Comparison of ENCODE assay signal across 8 mouse cellular contexts in the genomic region with DNA sequence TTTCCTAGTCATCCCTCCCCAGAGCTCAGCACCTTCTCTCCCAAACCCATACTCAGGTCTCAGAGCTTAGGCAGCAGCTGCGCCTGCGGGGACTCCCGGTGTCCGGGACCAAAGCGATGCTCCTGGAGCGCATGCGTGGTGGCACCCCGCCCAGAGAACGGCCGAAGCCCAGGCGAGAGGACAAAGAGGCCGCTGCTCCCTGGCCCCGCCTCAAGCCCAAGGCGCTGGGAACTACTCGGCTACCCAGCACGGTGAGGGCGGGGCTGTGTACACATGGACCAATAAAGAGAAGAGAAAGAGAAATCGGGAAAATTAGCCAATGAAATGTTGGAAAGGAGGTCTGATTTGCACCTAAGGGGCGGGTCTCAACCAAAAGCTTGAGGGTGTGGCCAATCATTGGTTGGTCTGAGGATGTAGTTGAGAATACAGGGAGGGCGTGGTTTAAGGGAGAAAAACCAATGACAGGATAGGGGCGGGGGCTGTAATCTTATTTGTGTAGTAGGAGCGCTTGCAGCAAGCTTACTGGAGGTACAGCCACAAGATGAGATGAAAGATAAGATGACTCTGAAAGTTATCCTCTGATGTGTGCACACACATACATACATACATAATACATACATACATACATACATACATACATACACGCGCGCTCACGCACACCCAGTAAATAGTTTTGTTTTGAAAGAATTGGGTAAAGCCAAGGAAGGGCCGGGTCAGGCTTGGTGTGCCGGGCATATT. TPM values are rescaled to one million over a fixed set of nuclear protein-coding genes. Genes with fewer than 3 reads are reported as not detected.
DNase-seq lines count a peak whose midpoint lies in the region; ATAC-seq lines count a peak whose summit lies in the region.

No protein-coding gene starts in this region.

- H3K4me2 ChIP-seq in hindbrain, embryonic 15.5 days: peak overlapping the region; percentile 82

- peak; percentile 95 for ATAC-seq in hindbrain, embryonic 15.5 days (ENCODE audit: low FRiP score, low read depth)

- peak; percentile 99 for DNase-seq in ZHBTc4 (ENCODE audit: low read depth, low spot score)
- DNase-seq in cerebellum, postnatal 36 days: peak; percentile 99 to 100
- peak; percentile 92 for DNase-seq in gastrocnemius, adult 18-20 months (ENCODE audit: low spot score)
- peak; percentile 90 to 91 for DNase-seq in layer of hippocampus, postnatal 36 days
- peak; percentile 92 for DNase-seq in lung, postnatal 25 days (ENCODE audit: low spot score)
- DNase-seq in retina, adult 2 months (ENCODE audit: low read depth, low spot score): peak; percentile 78
- DNase-seq in thymus, postnatal 25 days: peak; percentile 82

- H3K9me3 ChIP-seq in hindbrain, embryonic 15.5 days: no peaks in the 10 kb centered on the region

- H3K27me3 ChIP-seq in hindbrain, embryonic 15.5 days: no peaks in the 10 kb centered on the region

- no peaks in the 10 kb centered on the region for H3K36me3 ChIP-seq in hindbrain, embryonic 15.5 days

- peak overlapping the region; percentile 90 for H3K27ac ChIP-seq in hindbrain, embryonic 15.5 days (replicated peaks)

- peaks cover 31% of the 10 kb centered on the region for H3K4me1 ChIP-seq in hindbrain, embryonic 15.5 days (replicated peaks)

- 2% methylated on average over 28 of the region's 28 CpGs for WGBS in hindbrain, embryonic 15.5 days

- H3K9ac ChIP-seq in hindbrain, embryonic 15.5 days: peak overlapping the region; percentile 74

- H3K4me3 ChIP-seq in hindbrain, embryonic 15.5 days: peak overlapping the region; percentile 49

RNA-seq across cellular contexts. Expression of a gene that starts 3.8 kb away (rescaled TPM):
- total RNA-seq in gastrocnemius, adult 18-20 months (2021): 10 to 100 TPM; 17.6 to 18.7 TPM
- 4.0 and 5.2 TPM in 2 replicates for polyA plus RNA-seq in hindbrain, embryonic 15.5 days (2015; fragmentation: Nextera tagmentation; extraction: Ambion mirVana)
- total RNA-seq in layer of hippocampus, postnatal 36 days (2021): 1 to 10 TPM; 2.3 to 2.8 TPM

RNA-seq across cellular contexts. Expression of a gene that starts 16.3 kb away (rescaled TPM):
- total RNA-seq in gastrocnemius, adult 18-20 months (2021): 1 to 10 TPM; 5.5 to 8.5 TPM
- 20.2 and 24.3 TPM in 2 replicates for polyA plus RNA-seq in hindbrain, embryonic 15.5 days (2015; fragmentation: Nextera tagmentation; extraction: Ambion mirVana)
- total RNA-seq in layer of hippocampus, postnatal 36 days (2021): 1 to 10 TPM; 6.1 to 6.6 TPM

RNA-seq across cellular contexts. Expression of a gene that starts 22.0 kb away (rescaled TPM):
- total RNA-seq in gastrocnemius, adult 18-20 months (2021): not detected
- polyA plus RNA-seq in hindbrain, embryonic 15.5 days (2015; fragmentation: Nextera tagmentation; extraction: Ambion mirVana): 0.08 and 0.09 TPM in 2 replicates
- total RNA-seq in layer of hippocampus, postnatal 36 days (2021): not detected

RNA-seq across cellular contexts. Expression of a gene that starts 22.6 kb away (rescaled TPM):
- total RNA-seq in gastrocnemius, adult 18-20 months (2021): under 1 TPM in 1 of 2 experiments, not detected in 1; 0.11 TPM
- polyA plus RNA-seq in hindbrain, embryonic 15.5 days (2015; fragmentation: Nextera tagmentation; extraction: Ambion mirVana): 0.05 and 0.32 TPM in 2 replicates
- under 1 TPM in 1 of 2 experiments, not detected in 1; 0.18 TPM for total RNA-seq in layer of hippocampus, postnatal 36 days (2021)

RNA-seq across cellular contexts. Expression of a gene that starts 26.5 kb away (rescaled TPM):
- total RNA-seq in gastrocnemius, adult 18-20 months (2021): not detected
- not detected in 2 replicates for polyA plus RNA-seq in hindbrain, embryonic 15.5 days (2015; fragmentation: Nextera tagmentation; extraction: Ambion mirVana)
- total RNA-seq in layer of hippocampus, postnatal 36 days (2021): not detected

Comparison
In these comparisons a context has a peak if more than half of its experiments do, and no peak if none do; other contexts are left out.
1. Peak in every context shown above with its lines: DNase-seq, ATAC-seq, H3K4me3 ChIP-seq and H3K27ac ChIP-seq.
2. RNA of a gene that starts 3.8 kb away (total RNA-seq): 17.6 to 18.7 TPM in gastrocnemius, adult 18-20 months; 2.3 to 2.8 TPM in layer of hippocampus, postnatal 36 days; every median in the first group is over 4 times any median in the second.